Mouse (Mus musculus): ENCODE measurements at regions not wholly inside any gene's neighbourhood (a gene's known extent, or its start where the extent isn't known, plus 50 kb on each side); places are given as distances from the start of the nearest gene placed in this dataset.

DNA sequence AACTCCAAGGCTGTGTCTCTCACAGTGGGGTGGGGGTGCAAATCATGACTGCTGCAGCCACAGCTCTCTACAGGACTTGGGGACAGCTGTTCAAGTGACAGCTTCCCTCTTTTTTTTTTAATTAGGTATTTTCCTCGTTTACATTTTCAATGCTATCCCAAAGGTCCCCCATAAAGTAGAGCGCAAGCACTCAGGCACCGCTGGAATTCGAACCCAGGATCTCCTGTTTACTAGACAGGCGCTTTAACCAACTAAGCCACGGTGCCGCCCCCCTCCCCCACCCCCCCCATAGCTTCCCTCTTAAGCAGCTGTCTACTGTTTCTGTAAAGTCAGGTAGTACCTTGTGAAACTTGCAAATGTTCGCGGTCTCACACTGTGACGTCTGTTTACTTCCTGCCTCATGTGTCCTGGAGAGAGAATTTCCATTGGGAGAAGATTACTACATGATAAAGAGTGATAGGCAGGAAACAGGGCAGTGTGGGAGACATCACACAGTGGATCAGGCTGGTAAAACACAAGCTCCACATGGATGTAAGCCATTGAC is 324.7 kb downstream of the 1700129C05Rik start:
- DNase-seq (ENCODE audit: low spot score in 2 of 2) = no peak

GRCm38 (mm10) chr14:58816540-58816876 is 326.2 kb downstream of the 1700129C05Rik start:
- DNase-seq (ENCODE audit: low spot score in 2 of 2) = no peak

GRCm38 (mm10) chr14:58815616-58816539 is 326.8 kb downstream of the 1700129C05Rik start:
- DNase-seq (ENCODE audit: low spot score in 2 of 2) = no peak

DNA sequence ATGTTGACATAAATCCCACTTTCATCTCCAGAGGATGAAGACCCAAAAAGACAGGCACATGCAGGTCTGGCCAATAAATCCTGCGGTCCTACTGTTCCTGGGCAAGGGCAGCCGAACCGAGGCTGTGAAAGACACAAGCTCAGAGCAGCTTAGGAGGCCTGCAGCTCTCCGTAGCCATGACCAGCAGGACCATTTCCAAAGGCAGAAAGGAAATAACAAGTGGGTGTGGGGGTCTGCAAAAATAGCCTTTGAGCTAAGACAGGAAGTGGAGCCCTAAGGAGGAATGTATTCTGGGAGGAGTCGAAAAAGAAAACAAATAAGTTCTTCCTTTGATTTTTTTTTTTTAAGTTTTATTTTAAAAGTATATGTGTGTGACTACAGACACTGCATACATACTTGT is 330.1 kb downstream of the 1700129C05Rik start:
- no peak for DNase-seq (ENCODE audit: low spot score in 2 of 2)

DNA sequence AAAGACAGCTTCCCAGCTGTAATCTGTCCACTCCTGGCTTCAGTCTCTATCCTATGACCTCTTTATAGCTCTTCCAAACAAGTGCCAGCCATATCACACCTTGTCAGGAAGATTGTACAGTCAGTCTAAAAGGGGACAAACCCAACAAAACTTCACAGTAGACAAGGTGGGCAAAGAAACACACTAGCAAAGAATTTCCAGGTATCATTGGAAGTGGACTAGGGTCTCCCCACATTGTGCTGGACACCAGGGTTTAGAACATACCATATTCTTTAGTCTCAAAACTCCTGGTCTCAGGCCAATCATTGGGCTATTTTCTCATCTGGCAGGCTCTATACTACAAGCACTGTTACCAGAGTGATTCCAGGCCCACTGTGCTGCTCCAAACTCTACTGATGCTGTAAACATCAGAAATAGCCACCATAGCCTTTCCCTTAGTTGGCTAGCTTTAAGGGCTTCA is 341.3 kb downstream of the 1700129C05Rik start:
- no peak for DNase-seq (ENCODE audit: low spot score in 2 of 2)

DNA sequence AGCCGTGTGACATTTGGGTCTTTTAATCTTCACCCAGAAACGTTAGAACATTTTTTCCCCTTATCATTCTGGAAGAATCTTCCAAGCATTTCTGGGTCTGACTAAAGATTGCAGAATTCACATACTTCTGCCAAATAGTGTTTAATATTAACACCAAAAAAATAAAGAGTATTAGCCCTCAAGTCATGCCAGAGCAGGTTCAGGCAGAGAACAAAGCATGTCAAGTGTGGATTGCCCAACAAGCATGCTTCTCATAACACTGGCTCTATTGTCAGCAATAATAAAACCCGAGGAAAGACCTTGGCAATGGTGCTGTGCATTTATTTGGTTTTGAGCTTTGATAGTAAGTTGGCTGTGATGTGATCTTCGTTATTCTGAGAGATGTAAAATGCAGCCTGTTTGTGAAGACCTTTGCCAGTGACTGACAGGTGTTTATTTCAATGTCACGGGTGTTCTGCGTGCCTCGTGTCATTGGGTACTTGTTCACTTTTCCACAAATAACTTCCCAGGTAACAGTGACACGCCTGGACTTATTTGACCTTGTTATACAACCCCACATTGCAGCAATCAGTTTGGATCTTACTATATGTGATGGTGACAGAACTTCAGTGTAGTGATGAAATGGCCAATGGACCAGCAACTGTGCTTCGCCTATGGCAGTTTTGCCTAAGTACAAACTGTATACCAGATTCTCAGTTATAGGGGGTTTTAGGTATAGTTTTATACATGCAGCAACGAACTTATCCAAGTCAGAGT is 354.3 kb downstream of the 1700129C05Rik start:
- DNase-seq (ENCODE audit: low spot score in 2 of 2) = no peak

DNA sequence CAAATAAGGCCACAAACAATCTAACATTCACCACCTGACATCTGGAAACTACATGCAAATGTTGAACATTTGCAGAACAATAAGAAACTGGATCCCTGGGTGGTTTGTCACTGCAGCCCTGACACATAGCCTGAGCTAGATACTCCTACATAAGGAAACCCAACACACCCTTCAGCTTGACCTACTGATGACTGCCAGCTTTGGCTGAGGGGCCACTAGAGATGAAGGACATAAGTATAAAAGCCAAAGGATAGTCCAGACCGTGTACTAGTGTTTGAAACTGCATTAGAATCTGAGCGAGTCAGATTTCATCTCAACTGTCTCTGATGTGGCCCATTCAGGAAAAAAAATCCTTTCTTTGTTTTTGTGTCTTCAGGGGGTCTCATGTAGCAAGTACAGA is 355.1 kb downstream of the 1700129C05Rik start:
- no peak for DNase-seq (ENCODE audit: low spot score in 2 of 2)

DNA sequence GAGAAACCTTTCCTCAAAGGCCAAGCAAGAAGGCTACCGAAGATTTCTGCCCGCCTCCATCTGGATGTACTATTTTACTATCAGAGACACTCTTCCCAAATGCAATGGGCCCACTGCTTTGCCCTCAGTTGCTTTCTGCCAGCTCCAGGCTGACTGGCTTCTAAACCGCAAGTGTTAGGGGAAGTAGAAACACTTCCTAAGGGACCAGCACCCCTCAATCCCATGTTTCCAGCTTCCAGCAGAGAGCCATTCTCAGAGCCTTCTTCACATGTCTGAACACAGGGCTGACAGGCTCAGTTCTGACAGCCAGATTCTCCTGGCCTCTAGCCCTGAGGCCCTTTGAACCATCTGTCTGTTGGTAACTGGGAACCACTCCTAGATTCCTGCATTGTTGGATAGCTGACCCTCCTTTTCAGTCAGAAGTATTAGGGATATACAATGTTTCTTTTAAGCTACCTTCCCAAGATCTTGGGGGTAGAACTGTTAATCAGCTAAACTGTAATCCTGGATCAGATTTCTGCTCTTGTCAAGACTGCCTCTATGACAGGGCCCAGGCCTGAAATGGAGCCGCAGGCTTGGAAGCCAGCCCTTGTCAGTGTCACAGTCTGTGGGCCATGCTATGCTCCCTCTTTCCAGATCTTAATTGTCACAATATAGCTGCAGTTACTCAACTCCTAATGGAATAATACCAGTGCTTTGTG is 355.8 kb downstream of the 1700129C05Rik start:
- DNase-seq (ENCODE audit: low spot score in 2 of 2) = no peak

DNA sequence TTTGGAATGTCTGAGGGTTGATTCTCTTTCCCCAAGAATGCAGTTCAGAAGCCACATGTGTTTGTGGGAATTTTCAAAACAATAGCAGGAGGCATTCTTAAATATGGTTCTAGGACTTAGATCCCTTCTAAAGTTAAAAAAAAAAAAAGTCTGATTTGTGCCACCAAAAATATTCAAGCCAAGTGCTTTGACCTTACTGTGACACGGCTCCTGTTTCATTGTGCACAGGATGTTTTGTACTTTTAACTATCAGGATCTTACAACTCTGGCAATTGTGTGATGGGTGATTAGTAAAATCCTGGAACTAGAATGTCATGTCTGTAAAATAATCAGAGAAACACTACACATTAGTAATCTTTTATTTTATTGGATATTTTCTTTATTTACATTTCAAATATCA is 359.5 kb downstream of the 1700129C05Rik start:
- DNase-seq (ENCODE audit: low spot score in 2 of 2) = no peak

- no peak for DNase-seq (ENCODE audit: low spot score in 2 of 2)
These were observed 362.4 kb downstream of the 1700129C05Rik start for GRCm38 (mm10) chr14:58780306-58780705.

GRCm38 (mm10) chr14:58778675-58779074 is 364.0 kb downstream of the 1700129C05Rik start:
- no peak for DNase-seq (ENCODE audit: low spot score in 2 of 2)

GRCm38 (mm10) chr14:58761291-58761690 is 381.4 kb downstream of the 1700129C05Rik start:
- no peak for DNase-seq (ENCODE audit: low spot score in 2 of 2)

DNA sequence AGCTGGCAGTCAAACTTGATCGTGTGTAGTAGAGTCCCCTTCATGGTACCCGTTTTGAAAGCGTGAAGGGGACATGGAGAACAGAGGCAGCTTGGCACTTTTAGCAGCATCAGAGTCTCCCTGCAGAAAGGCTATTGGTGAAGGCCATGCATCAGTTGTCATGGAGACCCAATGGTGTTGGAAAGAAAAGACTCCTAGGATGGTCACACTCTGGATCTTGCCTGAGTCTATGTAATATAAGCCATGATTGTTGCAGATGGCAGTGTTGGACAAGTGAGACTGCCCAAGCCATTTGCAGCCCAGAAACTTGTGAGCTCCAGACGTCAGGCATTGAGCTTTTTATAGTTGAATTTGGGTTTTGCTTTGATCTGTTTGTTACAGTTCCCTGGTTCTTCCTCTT is 382.9 kb downstream of the 1700129C05Rik start:
- no peak for DNase-seq (ENCODE audit: low spot score in 2 of 2)

DNA sequence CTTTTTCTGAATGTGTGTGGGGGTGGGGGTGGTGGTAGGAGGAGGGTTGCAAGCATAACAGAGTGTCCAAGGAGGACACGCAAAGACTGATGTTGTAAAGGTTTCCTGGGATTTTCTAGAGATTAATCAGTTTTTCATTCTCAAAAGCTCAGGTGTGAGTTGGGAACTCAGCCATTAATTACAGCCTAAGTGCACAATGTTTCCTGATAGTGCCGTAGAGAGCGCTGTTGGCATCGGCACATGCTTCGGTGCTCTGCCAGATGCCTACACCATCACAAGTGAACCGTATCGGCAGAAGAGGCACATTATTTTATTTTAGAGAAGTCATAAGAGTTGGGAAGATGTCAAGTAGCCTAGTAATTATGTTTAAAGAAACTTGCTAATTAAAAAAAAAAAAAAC is 388.9 kb downstream of the 1700129C05Rik start:
- no peak for DNase-seq (ENCODE audit: low spot score in 2 of 2)

DNA sequence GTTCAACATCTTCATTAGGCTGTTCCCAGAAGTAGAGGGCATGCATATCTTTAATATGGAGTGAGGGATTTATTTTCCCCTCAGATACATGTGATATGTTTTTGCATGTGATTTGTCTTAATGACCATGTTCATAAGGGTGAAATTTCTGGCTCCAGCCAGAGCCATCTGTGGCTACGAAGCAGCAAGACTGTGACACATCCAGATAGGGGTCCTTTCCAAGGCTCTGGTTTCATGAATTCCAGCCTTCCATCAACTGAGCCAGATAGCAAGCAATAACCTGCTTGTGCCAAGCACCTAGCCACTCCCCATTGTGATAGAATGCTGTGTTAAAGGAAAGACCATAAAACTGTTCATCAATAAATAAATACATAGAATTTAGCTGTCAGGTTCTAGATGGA is 389.6 kb downstream of the 1700129C05Rik start:
- no peak for DNase-seq (ENCODE audit: low spot score in 2 of 2)

GRCm38 (mm10) chr14:58726418-58726817 is 416.3 kb downstream of the 1700129C05Rik start:
- no peak for DNase-seq (ENCODE audit: low spot score in 2 of 2)

GRCm38 (mm10) chr14:58714856-58715255 is 427.8 kb downstream of the 1700129C05Rik start:
- DNase-seq (ENCODE audit: low spot score in 2 of 2) = no peak

GRCm38 (mm10) chr14:58709861-58710260 is 432.8 kb downstream of the 1700129C05Rik start:
- no peak for DNase-seq (ENCODE audit: low spot score in 2 of 2)

DNA sequence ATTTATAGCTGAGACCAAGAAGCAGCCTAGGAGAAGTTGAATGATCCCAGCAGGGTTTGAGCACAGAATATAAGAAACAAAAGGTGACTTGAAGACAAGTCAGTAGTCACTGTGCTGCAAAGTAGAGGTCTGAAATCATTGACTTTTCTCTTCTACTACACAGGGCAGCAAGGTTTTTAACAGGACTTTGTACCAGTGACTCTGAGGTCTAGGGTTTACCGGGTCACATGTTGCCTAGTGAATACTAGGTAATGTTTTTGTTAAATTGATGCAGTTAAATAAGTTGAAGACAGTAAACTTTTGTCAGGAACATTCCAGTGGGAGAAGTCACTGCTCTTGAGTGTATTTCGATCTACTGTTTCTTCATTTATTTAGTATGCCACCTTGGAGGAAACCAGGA is 433.4 kb downstream of the 1700129C05Rik start:
- DNase-seq (ENCODE audit: low spot score in 2 of 2) = no peak

DNA sequence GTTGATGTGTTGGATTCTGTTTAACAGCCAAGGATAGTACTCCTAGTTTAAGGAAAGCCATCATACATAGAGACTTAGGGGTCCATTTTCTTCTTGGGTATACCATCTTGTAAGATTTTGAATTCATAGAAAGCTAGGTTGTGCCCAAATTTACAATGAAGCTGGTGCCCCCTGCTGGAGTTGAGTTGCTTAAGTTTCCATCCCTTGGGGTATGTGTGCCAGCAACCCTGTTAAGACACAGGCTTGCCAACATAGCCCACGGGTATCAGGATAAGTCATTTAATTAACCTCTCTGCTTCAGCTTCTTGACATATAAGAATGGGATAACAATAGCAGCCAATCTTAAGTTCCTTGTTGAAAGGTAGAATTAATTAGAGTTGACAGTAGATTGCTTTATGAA is 440.9 kb downstream of the 1700129C05Rik start:
- peak; percentile 22 to 35 for DNase-seq (ENCODE audit: low spot score in 2 of 2)

GRCm38 (mm10) chr14:58691129-58691828 is 451.4 kb downstream of the 1700129C05Rik start:
- no peak for DNase-seq (ENCODE audit: low spot score in 2 of 2)
